Mouse (Mus musculus) stomach, embryonic 14.5 days (tissue): ENCODE data around the gene Gm42688. TPM values are rescaled to one million over a fixed set of nuclear protein-coding genes. Genes with fewer than 3 reads are reported as not detected.

Experiments
- ATAC-seq: fragments of 200-750 bp; cut with Nextera tagmentation; 2 replicates; pipeline ENCODE4 v1.8.0; 2017; ENCODE audit warnings: low read depth, moderate TSS enrichment; ENCODE audit not compliant: insufficient number of reproducible peaks, insufficient read depth, low FRiP score
- H3K27ac ChIP-seq: fragments of 300-500 bp; sonication (generic); 2 replicates; pipeline ENCODE4 v1.5.1; 2014; ENCODE audit warnings: mild to moderate bottlenecking, low read length, moderate library complexity, mixed read lengths
- H3K27me3 ChIP-seq: fragments of 300-500 bp; sonication (generic); 2 replicates; pipeline ENCODE4 v1.6.1; 2014; ENCODE audit warnings: low read length, control low read depth, mixed read lengths; ENCODE audit not compliant: control insufficient read depth, insufficient read depth
- H3K36me3 ChIP-seq: fragments of 300-500 bp; sonication (generic); 2 replicates; pipeline ENCODE4 v1.6.1; 2014; ENCODE audit warnings: mild to moderate bottlenecking, control low read depth, low read length, moderate library complexity, mixed read lengths; ENCODE audit not compliant: control insufficient read depth, insufficient read depth
- H3K4me1 ChIP-seq: fragments of 300-500 bp; sonication (generic); 2 replicates; pipeline ENCODE4 v1.6.1; 2014; ENCODE audit warnings: low read length, control low read depth, mixed read lengths; ENCODE audit not compliant: control insufficient read depth, insufficient read depth
- H3K4me2 ChIP-seq: fragments of 300-500 bp; sonication (generic); replicated peaks from 2 replicates; pipeline ENCODE4 v1.6.1; 2014; ENCODE audit warnings: low read depth, low read length, control low read depth
- H3K4me3 ChIP-seq: fragments of 300-500 bp; sonication (generic); 2 replicates; pipeline ENCODE4 v1.5.1; 2014; ENCODE audit warnings: low read depth, low read length, control low read depth
- H3K9ac ChIP-seq: fragments of 300-500 bp; sonication (generic); replicated peaks from 2 replicates; pipeline ENCODE4 v1.6.1; 2014; ENCODE audit warnings: low read depth, mild to moderate bottlenecking, control low read depth, low read length, moderate library complexity, mixed read lengths
- H3K9me3 ChIP-seq: fragments of 300-500 bp; sonication (generic); 2 replicates; pipeline ENCODE4 v1.6.1; 2016; ENCODE audit warnings: low read depth, low read length, control low read depth; ENCODE audit not compliant: control insufficient read depth
- WGBS: fragments of 180-500 bp; shearing (Covaris S2); extraction: QIAGEN DNeasy Blood & Tissue Kit; methylation state at CpG from one replicate; pipeline ENCODE4 v1.1.7; 2014; 5-methylcytosine and 5-hydroxymethylcytosine counted together
- polyA plus RNA-seq: library from polyadenylated mRNA; unstranded; fragments of >200 nt; fragmentation: Nextera tagmentation; extraction: Ambion mirVana; gene quantifications from 2 replicates; pipeline ENCODE4 v1.2.1, GENCODE M21; 2014

Gm42688 gene
- polyA plus RNA-seq, 1 experiment from 2014 or later: 1.7 TPM

- Histone ChIP-seq H3K9ac (no peak overlapping the region), H3K9me3 (no peaks in the 10 kb centered on the region), H3K4me1 (peaks cover 5% of the 10 kb centered on the region; the same call in 1 of the 2 replicates), H3K36me3 (no peaks in the 10 kb centered on the region), H3K4me3 (peak overlapping the region; percentile 26; the same call in 1 of the 2 replicates), H3K27ac (no peak overlapping the region), H3K4me2 (peak overlapping the region; percentile 28; the same call in 1 of the 2 replicates), H3K27me3 (peaks cover 84% of the 10 kb centered on the region)
- ATAC-seq: no peak
- 6% methylated on average over 8 of the region's 8 CpGs for WGBS
These were observed 33.2 kb upstream of the Gm42688 start for GRCm38 (mm10) chr6:83068221-83068620.

DNA sequence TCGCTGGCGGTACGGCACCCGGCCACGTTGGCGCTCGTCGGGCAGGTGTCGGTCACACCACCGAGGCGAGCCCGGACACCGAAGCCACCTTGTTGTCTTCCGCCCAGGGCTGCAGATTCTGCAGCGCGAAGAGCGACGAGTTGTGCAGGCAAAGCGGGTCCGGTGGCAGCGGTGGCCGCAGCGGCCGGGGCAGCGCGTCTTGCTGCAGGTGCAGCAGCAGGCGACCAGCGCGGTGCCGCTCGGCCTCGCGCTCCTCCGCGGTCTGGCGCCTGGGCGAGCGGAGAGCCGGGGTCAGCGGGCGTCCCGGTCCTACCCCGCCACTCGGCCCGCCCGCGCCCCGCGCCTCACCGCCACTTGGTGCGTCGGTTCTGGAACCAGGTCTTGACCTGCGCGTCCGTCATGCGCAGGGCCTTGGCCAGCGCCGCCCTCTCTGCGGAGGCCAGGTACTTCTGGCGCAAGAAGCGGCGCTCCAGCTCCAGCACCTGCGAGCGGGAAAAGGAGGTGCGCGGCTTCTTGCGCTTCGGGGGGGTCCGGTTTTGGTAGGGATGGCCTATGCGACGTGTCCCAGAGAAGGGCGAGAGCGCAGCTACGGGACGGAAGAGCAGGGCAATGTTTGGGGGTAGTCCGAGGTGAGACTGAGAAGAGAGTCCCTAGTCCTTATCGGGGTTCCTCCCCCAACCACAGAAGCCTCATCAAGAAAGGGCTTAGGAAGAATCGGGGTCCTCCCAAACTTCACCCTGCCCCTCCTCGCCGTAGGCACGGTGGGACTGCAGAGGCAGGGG lies 32.5 kb upstream of the Gm42688 start:
- 1% methylated on average over 81 of the region's 81 CpGs for WGBS
- ATAC-seq: no peak

DNA sequence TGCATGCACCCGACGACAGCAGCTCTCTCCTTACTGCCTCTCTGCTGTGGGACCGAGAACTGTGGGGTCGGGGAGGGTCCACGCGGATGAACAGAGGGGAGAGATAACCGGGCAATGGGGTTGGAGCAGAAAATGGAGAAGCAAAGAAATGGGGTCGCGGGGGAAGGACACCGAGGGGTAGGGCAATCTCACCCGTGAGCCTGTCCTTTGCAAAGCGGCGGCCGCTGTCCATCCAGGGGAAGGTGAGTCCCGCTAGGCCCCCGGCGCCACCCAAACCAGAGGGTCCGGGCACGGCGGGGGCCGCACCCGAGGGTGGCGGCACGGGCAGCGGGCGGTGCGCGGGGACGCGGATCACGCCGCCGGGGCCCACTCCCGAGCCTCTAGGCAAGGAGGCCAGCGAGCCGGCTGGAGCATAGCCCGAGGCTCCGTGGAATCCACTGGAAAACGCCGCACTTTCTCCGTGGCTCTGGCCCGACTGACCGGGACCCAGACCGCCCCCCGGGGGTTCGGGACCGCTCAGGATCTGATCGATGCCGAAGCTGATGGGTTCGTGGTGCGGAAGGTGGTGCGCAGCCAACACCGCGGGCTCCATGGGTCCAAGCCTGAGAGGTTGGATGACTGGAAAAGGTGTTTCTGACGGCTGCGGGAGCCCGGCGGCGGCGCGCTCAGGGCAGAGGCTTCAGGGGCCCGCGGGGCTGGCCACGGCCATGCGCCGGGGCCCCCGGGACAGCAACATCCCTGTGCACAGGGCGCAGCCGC lies 31.8 kb upstream of the Gm42688 start:
- Histone ChIP-seq H3K36me3 (no peaks in the 10 kb centered on the region), H3K4me2 (peak overlapping the region; percentile 3; the same call in 1 of the 2 replicates), H3K9ac (no peak overlapping the region), H3K9me3 (no peaks in the 10 kb centered on the region), H3K27ac (no peak overlapping the region), H3K4me3 (peak overlapping the region; percentile 26), H3K4me1 (peaks cover 5% of the 10 kb centered on the region; the same call in 1 of the 2 replicates), H3K27me3 (peaks cover 83% of the 10 kb centered on the region)
- WGBS: under 1% methylated on average over 69 of the region's 69 CpGs
- peak; percentile 17; the same call in 1 of the 2 replicates for ATAC-seq

More for the DNA sequence above, 32.5 kb upstream of the Gm42688 start:
- no peaks in the 10 kb centered on the region for H3K9me3 ChIP-seq
- peak overlapping the region; percentile 26 for H3K4me3 ChIP-seq
- no peaks in the 10 kb centered on the region for H3K36me3 ChIP-seq
- no peak overlapping the region for H3K27ac ChIP-seq
- peak overlapping the region; percentile 28 for H3K4me2 ChIP-seq
- H3K4me1 ChIP-seq: peaks cover 5% of the 10 kb centered on the region; the same call in 1 of the 2 replicates
- peaks cover 83% of the 10 kb centered on the region for H3K27me3 ChIP-seq
- no peak overlapping the region for H3K9ac ChIP-seq

DNA sequence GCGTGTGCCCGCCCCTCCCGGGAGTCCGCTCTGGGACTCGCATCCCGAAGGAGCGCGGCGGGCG lies 31.3 kb upstream of the Gm42688 start, which contains the start of gene Tlx2:
Tlx2 (minus strand) TSS at position 47 of the 64 bp plus-strand sequence.
- H3K27me3 ChIP-seq: peaks cover 81% of the 10 kb centered on the region
- H3K36me3 ChIP-seq: no peaks in the 10 kb centered on the region
- H3K9me3 ChIP-seq: no peaks in the 10 kb centered on the region
- ATAC-seq: no peak
- WGBS: 1% methylated on average over 10 of the region's 10 CpGs
- H3K4me3 ChIP-seq: peak within 1 kb of the TSS; percentile 26
- H3K4me1 ChIP-seq: peaks cover 5% of the 10 kb centered on the region; the same call in 1 of the 2 replicates
- H3K27ac ChIP-seq: peak within 1 kb of the TSS; percentile 3; the same call in 1 of the 2 replicates
- H3K4me2 ChIP-seq: peak within 1 kb of the TSS; percentile 28
- no peak within 1 kb of the TSS for H3K9ac ChIP-seq

DNA sequence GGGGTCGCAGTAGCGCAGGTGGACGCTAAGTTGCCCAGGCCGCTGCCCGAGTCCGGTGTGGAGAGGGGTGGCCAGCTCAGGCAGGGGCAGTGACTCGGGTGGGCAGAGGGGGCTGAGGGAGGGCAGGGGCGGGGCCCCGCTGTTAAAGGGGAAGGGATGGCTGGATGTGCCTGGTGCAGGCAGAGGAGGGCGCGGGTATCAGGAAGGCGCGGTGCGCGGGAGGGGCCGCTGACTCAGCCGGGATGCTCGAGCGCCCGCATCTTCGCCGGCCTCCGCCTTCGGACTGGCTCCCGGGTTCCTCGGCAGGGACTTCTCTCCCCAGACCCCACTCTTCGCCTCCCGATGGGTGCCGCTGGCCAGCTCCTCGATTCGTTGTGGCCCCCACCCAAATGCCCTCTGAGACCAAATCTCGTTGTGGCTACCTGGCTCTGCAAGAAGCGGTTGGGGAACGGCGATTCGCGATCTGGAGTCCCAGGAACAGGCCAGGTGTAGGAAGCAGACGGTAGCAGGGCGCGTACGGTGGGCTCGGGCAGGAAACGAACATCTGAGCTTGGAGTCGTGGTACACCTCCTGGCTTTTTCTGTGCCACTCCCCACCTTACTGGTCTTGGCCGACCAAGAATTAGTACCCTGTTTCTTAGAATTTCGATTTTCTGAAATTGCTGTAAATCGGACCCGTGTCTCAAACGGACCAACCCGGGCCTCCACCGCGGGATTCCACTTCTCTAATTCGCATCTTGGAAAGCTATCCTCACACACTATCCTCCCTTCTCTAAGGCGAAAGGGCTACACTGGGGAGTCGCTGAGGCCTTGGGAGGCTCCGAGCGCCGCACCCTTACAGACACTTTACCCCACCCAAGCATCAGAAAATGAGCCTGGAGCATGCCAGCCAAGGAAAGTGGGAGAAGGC lies 30.9 kb upstream of the Gm42688 start:
- Histone ChIP-seq H3K27ac (peak overlapping the region; percentile 3; the same call in 1 of the 2 replicates), H3K27me3 (peaks cover 81% of the 10 kb centered on the region), H3K4me2 (0 out of 2 replicates have a peak overlapping the region, but pooled peaks have one; percentile 7), H3K4me1 (peaks cover 5% of the 10 kb centered on the region; the same call in 1 of the 2 replicates), H3K4me3 (peak overlapping the region; percentile 26), H3K9me3 (no peaks in the 10 kb centered on the region), H3K36me3 (no peaks in the 10 kb centered on the region), H3K9ac (no peak overlapping the region)
- WGBS: under 1% methylated on average over 58 of the region's 58 CpGs
- ATAC-seq: peak; percentile 38; the same call in 1 of the 2 replicates

DNA sequence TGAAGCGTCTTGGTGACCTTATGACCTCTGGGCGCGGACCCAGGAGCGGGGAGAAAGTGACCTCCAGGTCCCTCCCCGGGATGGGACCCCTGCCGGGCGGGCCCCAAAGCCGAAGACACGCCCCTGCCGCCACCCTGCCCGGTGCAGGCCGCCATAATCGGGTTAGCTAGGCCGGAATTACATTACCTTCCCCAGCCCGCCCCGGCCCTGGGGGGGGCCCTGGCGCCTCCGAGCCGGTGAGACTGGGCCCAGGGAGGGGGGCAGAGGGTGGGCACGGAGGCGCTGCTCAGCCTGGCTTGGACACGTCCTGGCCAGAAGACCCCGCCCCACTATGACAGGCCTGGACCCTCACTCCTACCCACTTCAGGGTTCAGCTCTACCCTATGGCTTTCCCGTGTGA lies 30.2 kb upstream of the Gm42688 start:
- Histone ChIP-seq H3K27ac (no peak overlapping the region), H3K9me3 (no peaks in the 10 kb centered on the region), H3K4me2 (0 out of 2 replicates have a peak overlapping the region, but pooled peaks have one; percentile 7), H3K4me1 (peaks cover 5% of the 10 kb centered on the region; the same call in 1 of the 2 replicates), H3K36me3 (no peaks in the 10 kb centered on the region), H3K4me3 (peak overlapping the region; percentile 8; the same call in 1 of the 2 replicates), H3K27me3 (peaks cover 79% of the 10 kb centered on the region), H3K9ac (no peak overlapping the region)
- peak; percentile 50 for ATAC-seq
- 1% methylated on average over 24 of the region's 24 CpGs for WGBS

GRCm38 (mm10) chr6:83074979-83075378 lies 26.4 kb upstream of the Gm42688 start:
- Histone ChIP-seq H3K4me3 (no peak overlapping the region), H3K27me3 (peaks cover 47% of the 10 kb centered on the region), H3K4me2 (no peak overlapping the region), H3K36me3 (no peaks in the 10 kb centered on the region; the same call in 1 of the 2 replicates), H3K27ac (no peak overlapping the region), H3K4me1 (peaks cover 10% of the 10 kb centered on the region; the same call in 1 of the 2 replicates), H3K9me3 (no peaks in the 10 kb centered on the region), H3K9ac (no peak overlapping the region)
- no peak for ATAC-seq
- WGBS: 20% methylated on average over 2 of the region's 2 CpGs
